Mouse (Mus musculus): ENCODE data around the gene Vcam1. TPM values are rescaled to one million over a fixed set of nuclear protein-coding genes. Genes with fewer than 3 reads are reported as not detected.

Vcam1 gene
- total and polyA plus RNA-seq, 2 experiments: 1.9 to 16.9 TPM

GRCm38 (mm10) chr3:116129841-116130595, 530 bp upstream of the Vcam1 start:
- H3K79me2 ChIP-seq (ENCODE audit: control insufficient read depth, insufficient read depth, low read length): no peaks in the 10 kb centered on the region
- no peak for DNase-seq (ENCODE audit: extremely low read depth, low read depth, low spot score)
- H3K4me1 ChIP-seq (ENCODE audit: control insufficient read depth, insufficient read depth, low read length): peaks cover 16% of the 10 kb centered on the region
- TF ChIP-seq CTCF (IDR thresholded peaks at IDR 0.05; ENCODE audit: low read depth, low read length): no peak
- TF ChIP-seq POLR2A (IDR thresholded peaks at IDR 0.05; ENCODE audit: extremely low read depth, insufficient read depth, low read length): no peak
- H3K27ac ChIP-seq (replicated peaks; ENCODE audit: insufficient read depth, low read depth, low read length): no peak overlapping the region
- H3K36me3 ChIP-seq (ENCODE audit: control insufficient read depth, insufficient read depth, low read length): no peaks in the 10 kb centered on the region
- no peak overlapping the region for H3K4me3 ChIP-seq (ENCODE audit: insufficient read depth, low read depth, low read length)
- no peaks in the 10 kb centered on the region for H3K27me3 ChIP-seq (ENCODE audit: control insufficient read depth, insufficient read depth, low read length)
- WGBS: 39% methylated on average over 4 of the region's 4 CpGs
- no peak overlapping the region for H3K9ac ChIP-seq (ENCODE audit: low read depth, low read length)

GRCm38 (mm10) chr3:116128311-116129204, 930 bp downstream of the Vcam1 start:
- TF ChIP-seq POLR2A (IDR thresholded peaks at IDR 0.05; ENCODE audit: extremely low read depth, insufficient read depth, low read length): no peak
- no peak for TF ChIP-seq CTCF (IDR thresholded peaks at IDR 0.05; ENCODE audit: low read depth, low read length)
- H3K4me1 ChIP-seq (ENCODE audit: control insufficient read depth, insufficient read depth, low read length): peaks cover 18% of the 10 kb centered on the region
- DNase-seq (ENCODE audit: extremely low read depth, low read depth, low spot score): no peak
- H3K79me2 ChIP-seq (ENCODE audit: control insufficient read depth, insufficient read depth, low read length): no peaks in the 10 kb centered on the region
- no peaks in the 10 kb centered on the region for H3K27me3 ChIP-seq (ENCODE audit: control insufficient read depth, insufficient read depth, low read length)
- no peak overlapping the region for H3K27ac ChIP-seq (replicated peaks; ENCODE audit: insufficient read depth, low read depth, low read length)
- H3K4me3 ChIP-seq (ENCODE audit: insufficient read depth, low read depth, low read length): peak overlapping the region; percentile 65
- peak overlapping the region; percentile 54 for H3K9ac ChIP-seq (ENCODE audit: low read depth, low read length)
- WGBS: 5% methylated on average over 18 of the region's 18 CpGs
- H3K36me3 ChIP-seq (ENCODE audit: control insufficient read depth, insufficient read depth, low read length): no peaks in the 10 kb centered on the region

GRCm38 (mm10) chr3:116127836-116128235, 1.7 kb downstream of the Vcam1 start:
- H3K4me3 ChIP-seq (ENCODE audit: insufficient read depth, low read depth, low read length): peak overlapping the region; percentile 65
- H3K79me2 ChIP-seq (ENCODE audit: control insufficient read depth, insufficient read depth, low read length): no peaks in the 10 kb centered on the region
- no peak for DNase-seq (ENCODE audit: extremely low read depth, low read depth, low spot score)
- peaks cover 18% of the 10 kb centered on the region for H3K4me1 ChIP-seq (ENCODE audit: control insufficient read depth, insufficient read depth, low read length)
- H3K9ac ChIP-seq (ENCODE audit: low read depth, low read length): no peak overlapping the region
- no peak overlapping the region for H3K27ac ChIP-seq (replicated peaks; ENCODE audit: insufficient read depth, low read depth, low read length)
- 18% methylated on average over 3 of the region's 3 CpGs for WGBS
- H3K27me3 ChIP-seq (ENCODE audit: control insufficient read depth, insufficient read depth, low read length): no peaks in the 10 kb centered on the region
- no peak for TF ChIP-seq POLR2A (IDR thresholded peaks at IDR 0.05; ENCODE audit: extremely low read depth, insufficient read depth, low read length)
- TF ChIP-seq CTCF (IDR thresholded peaks at IDR 0.05; ENCODE audit: low read depth, low read length): no peak
- H3K36me3 ChIP-seq (ENCODE audit: control insufficient read depth, insufficient read depth, low read length): no peaks in the 10 kb centered on the region

- Histone ChIP-seq H3K4me1 (ENCODE audit: control insufficient read depth, insufficient read depth, low read length) (peaks cover 18% of the 10 kb centered on the region), H3K36me3 (ENCODE audit: control insufficient read depth, insufficient read depth, low read length) (no peaks in the 10 kb centered on the region), H3K27me3 (ENCODE audit: control insufficient read depth, insufficient read depth, low read length) (no peaks in the 10 kb centered on the region), H3K27ac (replicated peaks; ENCODE audit: insufficient read depth, low read depth, low read length) (0 out of 2 replicates have a peak overlapping the region, but pooled peaks have one; percentile 16), H3K79me2 (ENCODE audit: control insufficient read depth, insufficient read depth, low read length) (no peaks in the 10 kb centered on the region), H3K9ac (ENCODE audit: low read depth, low read length) (no peak overlapping the region; the same call in 1 of the 2 replicates), H3K4me3 (ENCODE audit: insufficient read depth, low read depth, low read length) (peak overlapping the region; percentile 43; the same call in 1 of the 2 replicates)
- no peak for DNase-seq (ENCODE audit: extremely low read depth, low read depth, low spot score)
- 41% methylated on average over 2 of the region's 2 CpGs for WGBS
- TF ChIP-seq POLR2A (IDR thresholded peaks at IDR 0.05; ENCODE audit: extremely low read depth, insufficient read depth, low read length) (no peak), CTCF (IDR thresholded peaks at IDR 0.05; ENCODE audit: low read depth, low read length) (no peak)
Observed at GRCm38 (mm10) chr3:116127281-116127680, 2.2 kb downstream of the Vcam1 start.

GRCm38 (mm10) chr3:116126508-116127190, 2.8 kb downstream of the Vcam1 start:
- H3K9ac ChIP-seq (ENCODE audit: low read depth, low read length): peak overlapping the region; percentile 31; the same call in 1 of the 2 replicates
- H3K27me3 ChIP-seq (ENCODE audit: control insufficient read depth, insufficient read depth, low read length): no peaks in the 10 kb centered on the region
- TF ChIP-seq POLR2A (IDR thresholded peaks at IDR 0.05; ENCODE audit: extremely low read depth, insufficient read depth, low read length) (no peak), CTCF (IDR thresholded peaks at IDR 0.05; ENCODE audit: low read depth, low read length) (no peak)
- H3K27ac ChIP-seq (replicated peaks; ENCODE audit: insufficient read depth, low read depth, low read length): peak overlapping the region; percentile 2; the same call in 1 of the 2 replicates
- H3K79me2 ChIP-seq (ENCODE audit: control insufficient read depth, insufficient read depth, low read length): no peaks in the 10 kb centered on the region
- no peaks in the 10 kb centered on the region for H3K36me3 ChIP-seq (ENCODE audit: control insufficient read depth, insufficient read depth, low read length)
- peaks cover 18% of the 10 kb centered on the region for H3K4me1 ChIP-seq (ENCODE audit: control insufficient read depth, insufficient read depth, low read length)
- WGBS: 29% methylated on average over 7 of the region's 7 CpGs
- DNase-seq (ENCODE audit: extremely low read depth, low read depth, low spot score): peak; percentile 36
- peak overlapping the region; percentile 22 for H3K4me3 ChIP-seq (ENCODE audit: insufficient read depth, low read depth, low read length)
